9 mouse cellular contexts compared by ENCODE assay signal in the genomic region with DNA sequence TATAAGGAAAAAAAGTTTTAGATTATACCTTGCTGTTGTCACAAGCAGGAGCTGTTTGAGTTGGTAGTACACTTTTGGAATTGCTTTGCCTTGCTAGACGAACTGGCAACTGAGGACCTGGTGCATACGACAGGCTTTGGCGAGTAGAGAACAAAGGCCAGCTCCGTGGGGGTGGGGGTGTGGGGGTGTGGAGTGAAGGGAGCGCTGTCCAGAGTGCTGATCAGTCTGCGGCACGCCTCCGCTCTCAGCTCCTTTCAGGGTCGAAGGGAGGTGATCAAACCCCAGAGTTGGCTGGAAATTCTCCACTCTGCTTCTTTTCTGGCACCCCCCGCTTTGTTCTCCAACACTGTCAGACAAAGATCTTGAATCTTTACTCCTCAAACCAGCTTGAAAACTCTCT. TPM values are rescaled to one million over a fixed set of nuclear protein-coding genes. Genes with fewer than 3 reads are reported as not detected.
DNase-seq lines count a peak whose midpoint lies in the region; ATAC-seq lines count a peak whose summit lies in the region.
"Had no signal": no experiment of that assay in that cellular context is flagged by ENCODE, and none has a peak within 500 bp of the region (broad histone marks: within the 10 kb centered on the region; RNA-seq: fewer than 3 reads in every experiment).

No protein-coding gene starts in this region.

- ATAC-seq in embryonic facial prominence, embryonic 14.5 days (ENCODE audit: low read depth), result no peak
- ATAC-seq in neural tube, embryonic 11.5 days (ENCODE audit: insufficient read depth, low FRiP score, low TSS enrichment), result peak; percentile 51; the same call in 1 of the 2 replicates

- WGBS in embryonic facial prominence, embryonic 14.5 days, result under 1% methylated on average over 10 of the region's 10 CpGs
- 0% methylated on average over 10 of the region's 10 CpGs for WGBS in neural tube, embryonic 11.5 days

- no peaks in the 10 kb centered on the region for H3K9me3 ChIP-seq in embryonic facial prominence, embryonic 14.5 days (ENCODE audit: control insufficient read depth, low read length)
- no peaks in the 10 kb centered on the region for H3K9me3 ChIP-seq in neural tube, embryonic 11.5 days (ENCODE audit: control insufficient read depth, low read length)

- no peak overlapping the region for H3K9ac ChIP-seq in embryonic facial prominence, embryonic 14.5 days (ENCODE audit: low read depth, low read length)
- H3K9ac ChIP-seq in neural tube, embryonic 11.5 days (ENCODE audit: low read length), result peak overlapping the region; percentile 57

- 0 out of 2 replicates have a peak, but pooled peaks cover 4% of the 10 kb centered on the region for H3K4me1 ChIP-seq in embryonic facial prominence, embryonic 14.5 days (ENCODE audit: control insufficient read depth, insufficient read depth, low read length)
- peaks cover 11% of the 10 kb centered on the region for H3K4me1 ChIP-seq in neural tube, embryonic 11.5 days (ENCODE audit: control insufficient read depth, insufficient read depth, low read length)

- no peaks in the 10 kb centered on the region for H3K36me3 ChIP-seq in embryonic facial prominence, embryonic 14.5 days (ENCODE audit: control insufficient read depth, insufficient read depth, low read length)
- H3K36me3 ChIP-seq in neural tube, embryonic 11.5 days (ENCODE audit: control insufficient read depth, insufficient read depth, low read length), result no peaks in the 10 kb centered on the region

- H3K4me2 ChIP-seq in embryonic facial prominence, embryonic 14.5 days (ENCODE audit: low read depth, low read length), result 0 out of 2 replicates have a peak overlapping the region, but pooled peaks have one; percentile 10
- peak overlapping the region; percentile 48 for H3K4me2 ChIP-seq in neural tube, embryonic 11.5 days (ENCODE audit: low read depth)

- no peaks in the 10 kb centered on the region for H3K27me3 ChIP-seq in embryonic facial prominence, embryonic 14.5 days (replicated peaks; ENCODE audit: control insufficient read depth, insufficient read depth, low read length)
- H3K27me3 ChIP-seq in neural tube, embryonic 11.5 days (ENCODE audit: control insufficient read depth, insufficient read depth, low read length), result no peaks in the 10 kb centered on the region

- H3K27ac ChIP-seq in embryonic facial prominence, embryonic 14.5 days (replicated peaks; ENCODE audit: low read depth, low read length), result no peak overlapping the region
- peak overlapping the region; percentile 90 for H3K27ac ChIP-seq in neural tube, embryonic 11.5 days (ENCODE audit: low read depth, low read length)

- no peak overlapping the region for H3K4me3 ChIP-seq in embryonic facial prominence, embryonic 14.5 days (ENCODE audit: low read depth, low read length)
- peak overlapping the region; percentile 41 for H3K4me3 ChIP-seq in neural tube, embryonic 11.5 days (ENCODE audit: low read depth, low read length)

- DNase-seq in adrenal gland, adult 2 months, result peak; percentile 34
- DNase-seq in adrenal gland, adult 18-20 months (ENCODE audit: low spot score in 2 of 2), result no peak
- peak; percentile 31 for DNase-seq in ovary, postnatal 14 days (ENCODE audit: low spot score)
- DNase-seq in ovary, adult 18-20 months (ENCODE audit: low spot score), result no peak
- DNase-seq in embryonic facial prominence, embryonic 14.5 days (ENCODE audit: low spot score), result peak; percentile 51
- DNase-seq in kidney, postnatal 10 days, result peak; percentile 73
- DNase-seq in neural tube, embryonic 11.5 days (ENCODE audit: low spot score), result peak; percentile 82
- no peak for DNase-seq in frontal cortex, adult 2 months (ENCODE audit: extremely low spot score in 1 of 2, low spot score in 1 of 2)

RNA-seq across cellular contexts. Expression of gene Myt1, which starts 1.5 kb away (rescaled TPM):
- 1 to 10 TPM; 2.6 to 5.0 TPM for total RNA-seq in adrenal gland, adult 2 months (2021)
- polyA plus RNA-seq in adrenal gland, adult 2 months (2012; rRNA removed), result 0.91 and 0.99 TPM in 2 replicates
- total RNA-seq in adrenal gland, adult 18-20 months (2021), result 1 to 10 TPM; 2.3 to 5.9 TPM
- polyA plus RNA-seq in embryonic facial prominence, embryonic 14.5 days (2014; fragmentation: Nextera tagmentation; extraction: Ambion mirVana), result 0.77 and 1.3 TPM in 2 replicates
- 36.6 and 42.3 TPM in 2 replicates for polyA plus RNA-seq in neural tube, embryonic 11.5 days (2014; fragmentation: Nextera tagmentation; extraction: Ambion mirVana)
- 15.6 and 16.9 TPM in 2 replicates for polyA plus RNA-seq in frontal cortex, adult 2 months (2012; rRNA removed)
- polyA plus RNA-seq: C2C12 had no signal

RNA-seq across cellular contexts. Expression of gene Oprl1, which starts 49.8 kb away (rescaled TPM):
- total RNA-seq in adrenal gland, adult 2 months (2021), result 1 to 10 TPM; 1.0 to 3.7 TPM
- 1.3 and 1.6 TPM in 2 replicates for polyA plus RNA-seq in adrenal gland, adult 2 months (2012; rRNA removed)
- 1 to 10 TPM in 1 of 2 experiments, under 1 TPM in 1; 0.80 to 2.7 TPM for total RNA-seq in adrenal gland, adult 18-20 months (2021)
- polyA plus RNA-seq in embryonic facial prominence, embryonic 14.5 days (2014; fragmentation: Nextera tagmentation; extraction: Ambion mirVana), result 2.0 and 2.5 TPM in 2 replicates
- 19.9 and 21.5 TPM in 2 replicates for polyA plus RNA-seq in neural tube, embryonic 11.5 days (2014; fragmentation: Nextera tagmentation; extraction: Ambion mirVana)
- polyA plus RNA-seq in frontal cortex, adult 2 months (2012; rRNA removed), result 26.4 and 34.4 TPM in 2 replicates
- polyA plus RNA-seq: C2C12 had no signal

Comparison
In these comparisons a context has a peak if more than half of its experiments do, and no peak if none do; other contexts are left out.
1. DNase-seq: peak in adrenal gland, adult 2 months (single experiment), ovary, postnatal 14 days (single experiment), embryonic facial prominence, embryonic 14.5 days (single experiment), kidney, postnatal 10 days (single experiment) and neural tube, embryonic 11.5 days (single experiment); none in adrenal gland, adult 18-20 months (0 of 2), ovary, adult 18-20 months (single experiment) and frontal cortex, adult 2 months (0 of 2).